Mouse (Mus musculus): ENCODE measurements around the gene Itsn2.
"Not testable (repeated sequence)": the region's sequence is repeated elsewhere in the genome, so short reads cannot be mapped to it uniquely, and the experiment has no call there.

Gene Itsn2

DNA sequence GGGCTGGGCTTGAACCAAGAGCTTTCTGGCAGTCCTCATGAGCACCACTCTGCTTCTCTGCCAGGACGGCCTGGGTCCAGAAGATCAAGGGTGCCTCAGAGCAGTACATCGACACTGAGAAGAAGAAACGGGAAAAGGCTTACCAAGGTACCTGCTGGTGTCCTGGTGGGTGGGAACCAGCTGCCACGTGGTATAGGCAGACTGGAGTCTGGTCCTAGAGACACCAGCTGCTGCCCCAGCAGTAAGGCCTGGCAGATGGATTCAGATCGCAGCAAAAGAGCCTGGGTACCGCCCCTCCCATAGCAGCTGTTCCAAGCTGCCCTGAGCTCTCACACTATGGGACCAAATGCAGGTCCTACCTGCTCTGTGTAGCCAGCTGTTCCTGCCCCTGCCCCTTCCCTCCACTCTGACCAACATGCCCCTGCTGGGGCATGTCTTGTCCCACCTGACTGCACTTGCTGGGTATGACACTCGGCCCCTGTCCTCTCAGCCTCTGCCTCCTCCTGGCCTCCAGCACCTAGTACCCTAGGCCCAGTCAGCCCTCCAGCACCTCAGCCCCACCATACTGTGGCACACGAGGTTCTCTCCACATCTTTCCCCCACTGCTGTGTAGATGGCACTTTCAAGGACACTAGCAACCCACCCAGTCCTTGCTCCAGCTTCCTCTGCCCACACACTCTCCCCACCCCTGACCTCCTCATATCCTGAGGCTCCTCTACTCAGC, 116.6 kb downstream of the Itsn2 start:
- no peak for DNase-seq (ENCODE audit: low spot score)

DNA sequence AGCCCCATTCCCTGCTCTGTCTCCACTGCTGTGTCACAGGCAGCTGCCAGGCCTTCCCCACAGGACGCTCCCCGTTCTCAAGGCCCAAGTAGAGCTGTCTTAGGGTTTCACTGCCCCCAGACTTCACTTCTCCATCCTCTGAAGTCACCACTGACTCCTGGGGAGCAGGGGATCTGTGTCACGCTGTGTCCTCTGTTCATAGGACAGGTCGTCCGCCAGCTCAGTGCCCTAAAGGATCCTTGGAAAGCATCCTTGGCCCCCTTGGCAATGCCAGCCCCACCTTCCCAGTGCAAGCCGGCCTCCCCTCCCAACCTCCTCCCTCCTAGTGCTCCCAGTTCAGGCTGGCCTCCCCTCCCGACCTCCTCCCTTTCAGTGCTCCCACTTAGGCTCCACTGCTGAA, 117.5 kb downstream of the Itsn2 start:
- no peak for DNase-seq (ENCODE audit: low spot score)

DNA sequence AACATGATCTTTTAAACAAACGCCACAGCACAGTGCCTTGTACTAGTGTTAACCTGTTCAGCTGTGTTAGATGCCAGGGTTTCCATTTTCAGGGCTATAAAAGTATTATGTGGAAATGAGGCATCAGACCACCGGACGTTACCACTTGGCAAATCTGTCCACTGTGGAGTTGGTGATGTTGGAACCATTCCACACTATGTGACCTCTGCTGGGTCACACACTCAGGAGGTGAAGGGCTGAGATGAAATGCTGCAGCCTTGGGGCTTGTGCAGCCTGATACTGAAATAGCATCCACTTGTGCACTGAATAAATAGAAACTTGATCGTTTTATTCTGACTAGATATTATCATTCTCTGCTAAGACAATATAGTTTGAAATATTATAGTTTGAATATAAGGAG, 120.9 kb downstream of the Itsn2 start:
- no peak for DNase-seq (ENCODE audit: low spot score)

DNA sequence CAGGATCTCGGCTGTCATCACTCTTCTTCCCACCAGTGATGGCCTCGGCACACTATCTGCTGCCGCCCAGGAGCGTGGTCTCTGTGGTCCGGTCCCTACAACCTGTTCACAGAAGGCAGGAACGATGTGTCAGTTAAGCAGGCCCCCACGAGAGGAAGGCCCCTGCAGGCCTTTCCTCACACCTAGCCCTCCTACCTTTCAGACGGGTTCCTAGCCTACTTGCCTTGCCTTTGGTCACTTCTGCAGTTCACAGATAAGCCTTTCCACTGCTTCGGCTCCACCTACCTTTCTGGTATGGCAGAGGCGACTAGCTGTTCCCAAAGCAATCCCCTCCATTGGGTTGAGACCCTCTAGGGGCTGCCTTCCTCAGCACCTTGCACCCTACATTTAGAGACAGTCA, 123.2 kb downstream of the Itsn2 start:
- no peak for DNase-seq (ENCODE audit: low spot score)

DNA sequence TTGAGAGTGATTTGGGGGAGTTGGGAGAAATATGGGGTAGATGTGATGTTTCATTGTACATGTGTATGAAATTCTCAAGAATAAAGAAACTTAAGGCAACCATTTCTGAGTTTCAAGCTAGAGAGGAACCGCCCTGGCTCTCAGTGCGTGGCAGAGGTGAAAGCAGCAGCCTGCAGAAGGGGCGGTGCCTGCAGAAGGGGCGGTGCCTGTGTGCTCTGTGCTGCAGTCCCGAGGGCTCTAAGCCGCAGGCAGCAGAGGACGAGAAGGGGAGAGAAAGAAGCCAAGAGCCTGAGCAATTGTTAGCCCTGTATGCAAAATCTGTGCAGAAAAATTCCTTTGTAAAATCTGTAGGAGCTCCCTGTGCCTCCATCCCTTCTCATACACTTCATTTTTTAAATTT, 125.0 kb downstream of the Itsn2 start:
- DNase-seq (ENCODE audit: low spot score): no peak

DNA sequence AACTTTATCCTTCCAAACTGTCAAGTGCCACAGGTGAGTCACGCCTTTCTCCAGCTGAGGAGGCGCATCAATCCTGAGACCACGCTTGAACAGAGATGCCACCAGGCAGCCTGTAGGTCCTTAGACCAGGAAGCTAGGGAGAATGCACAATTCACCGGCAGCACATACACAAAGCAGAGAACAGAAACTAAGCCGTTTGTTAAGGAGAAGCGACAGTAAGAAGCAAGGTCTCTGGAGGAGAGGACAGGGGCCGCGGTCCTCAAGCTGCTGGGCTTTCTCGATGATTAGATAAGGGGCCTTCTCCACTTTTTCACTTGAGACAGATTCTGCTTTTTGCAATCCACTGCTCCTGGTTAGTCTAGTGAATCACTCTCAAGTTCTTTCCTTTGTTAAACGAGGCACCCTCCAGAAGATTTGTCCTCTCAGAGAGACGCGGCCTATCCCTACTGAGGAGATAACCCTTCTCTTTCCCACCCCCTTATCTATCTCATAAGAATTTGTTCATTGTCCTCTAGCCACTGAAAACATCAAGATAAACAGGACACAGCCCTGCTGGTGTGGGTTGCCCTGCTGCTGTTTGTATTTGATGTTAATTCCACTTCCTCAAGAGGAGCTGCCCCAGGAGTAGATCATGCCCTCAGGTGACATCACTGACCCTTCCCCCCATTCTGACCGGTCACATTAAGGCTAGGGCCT, 126.8 kb downstream of the Itsn2 start:
- DNase-seq (ENCODE audit: low spot score): no peak

DNA sequence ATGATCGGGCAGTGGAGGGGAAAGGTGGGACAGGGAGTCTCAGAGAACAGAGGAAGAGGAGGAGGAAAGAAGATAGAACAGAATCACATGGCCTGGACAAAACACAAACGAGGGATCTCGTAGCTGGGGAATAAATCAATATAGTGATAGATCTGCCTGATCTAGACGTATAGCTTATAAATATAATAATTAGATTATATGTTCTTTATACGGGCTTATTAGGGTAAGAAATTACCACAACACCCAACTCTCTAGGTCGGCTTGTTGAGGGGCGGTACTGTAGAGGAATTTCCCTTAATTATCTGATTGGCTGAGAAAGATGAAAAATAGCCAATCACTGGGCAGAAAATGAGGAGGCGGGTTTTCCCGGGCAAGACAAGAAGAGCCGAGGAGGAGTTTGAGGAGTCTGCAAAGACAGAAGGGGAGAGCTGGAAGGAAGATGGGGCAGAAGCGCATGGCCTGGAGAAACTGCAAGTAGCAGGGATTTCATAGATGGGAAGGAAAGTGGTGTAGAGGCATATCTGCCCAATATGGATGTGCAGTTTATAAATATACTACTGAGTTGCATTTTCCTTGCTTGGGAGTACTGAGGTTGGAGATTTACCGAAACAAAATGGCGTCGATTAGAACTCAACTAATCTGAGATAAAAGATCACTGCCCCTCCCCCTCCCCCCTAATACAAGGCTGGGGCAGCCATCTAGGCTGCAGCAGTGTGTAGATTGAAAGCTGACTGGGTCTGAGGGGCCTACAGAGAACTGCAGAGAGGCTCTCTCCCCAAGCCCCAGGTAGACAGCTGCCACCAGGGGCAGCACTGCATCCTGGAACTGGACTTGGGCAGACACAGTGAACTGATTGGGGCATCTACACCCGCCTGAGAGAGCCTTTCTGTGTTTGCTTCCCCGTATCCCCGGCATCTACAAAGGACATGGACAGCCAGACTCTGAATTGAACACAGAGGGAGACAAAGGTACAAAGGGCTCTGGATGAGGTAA, 127.6 kb downstream of the Itsn2 start:
- no peak for DNase-seq (ENCODE audit: low spot score)

DNA sequence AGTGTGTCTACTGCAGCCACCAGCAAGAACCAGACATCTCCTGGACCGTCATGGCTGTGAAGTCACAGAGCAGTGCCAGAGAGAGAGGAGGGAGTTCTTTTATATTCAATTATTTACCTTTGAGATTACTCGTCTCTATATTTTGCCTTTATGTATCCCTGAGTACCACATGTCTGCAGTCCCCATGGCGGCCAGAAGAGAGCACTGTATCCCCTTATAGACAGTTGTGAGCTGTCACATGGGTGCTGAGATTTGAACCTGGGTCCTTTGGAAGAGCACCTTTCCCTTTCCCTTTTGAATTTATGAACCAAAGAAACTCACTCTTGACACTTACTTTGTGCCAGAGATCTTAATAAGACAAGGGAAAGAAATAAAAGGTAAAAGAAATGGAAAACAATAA, 136.7 kb downstream of the Itsn2 start:
- no peak for DNase-seq (ENCODE audit: low spot score)

DNA sequence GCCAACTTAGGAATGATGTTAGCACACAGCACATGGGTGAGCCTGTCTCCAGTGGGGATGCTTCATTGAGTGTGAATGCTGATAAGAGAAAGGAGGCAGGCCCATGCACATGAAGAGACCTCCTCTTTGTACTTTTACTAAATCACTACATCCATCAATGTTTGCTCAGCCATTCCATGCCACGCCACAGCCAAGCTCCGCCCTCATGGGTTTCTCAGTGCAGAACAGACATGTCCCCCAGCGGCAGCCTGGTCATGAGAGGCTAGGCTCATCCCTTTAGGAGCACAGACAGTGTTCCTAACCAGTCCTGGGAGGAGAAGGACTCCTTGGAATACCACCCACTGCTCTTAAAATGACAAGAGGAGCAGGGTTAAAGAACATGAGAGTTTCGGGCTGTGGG, 139.2 kb downstream of the Itsn2 start:
- DNase-seq (ENCODE audit: low spot score): no peak

DNA sequence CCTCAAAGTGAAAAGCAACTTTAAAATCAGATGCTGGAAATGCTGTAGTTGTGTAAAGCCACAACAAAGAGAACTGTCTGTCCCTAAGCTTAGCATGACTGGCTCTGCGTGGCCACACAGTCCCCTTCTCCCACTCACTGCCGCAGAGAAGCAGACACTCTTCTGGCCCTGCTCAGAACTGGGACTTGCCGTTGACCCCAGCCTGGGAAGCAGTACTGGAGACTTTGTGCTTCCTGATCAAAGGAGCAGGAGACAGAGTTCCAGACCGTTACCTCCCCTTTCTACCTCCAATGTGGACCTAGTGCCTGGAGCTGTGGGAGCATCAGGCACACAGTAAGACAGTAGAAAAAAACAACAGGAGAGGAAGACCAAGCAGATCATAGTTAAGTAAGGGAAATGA, 139.9 kb downstream of the Itsn2 start:
- DNase-seq (ENCODE audit: low spot score): no peak

DNA sequence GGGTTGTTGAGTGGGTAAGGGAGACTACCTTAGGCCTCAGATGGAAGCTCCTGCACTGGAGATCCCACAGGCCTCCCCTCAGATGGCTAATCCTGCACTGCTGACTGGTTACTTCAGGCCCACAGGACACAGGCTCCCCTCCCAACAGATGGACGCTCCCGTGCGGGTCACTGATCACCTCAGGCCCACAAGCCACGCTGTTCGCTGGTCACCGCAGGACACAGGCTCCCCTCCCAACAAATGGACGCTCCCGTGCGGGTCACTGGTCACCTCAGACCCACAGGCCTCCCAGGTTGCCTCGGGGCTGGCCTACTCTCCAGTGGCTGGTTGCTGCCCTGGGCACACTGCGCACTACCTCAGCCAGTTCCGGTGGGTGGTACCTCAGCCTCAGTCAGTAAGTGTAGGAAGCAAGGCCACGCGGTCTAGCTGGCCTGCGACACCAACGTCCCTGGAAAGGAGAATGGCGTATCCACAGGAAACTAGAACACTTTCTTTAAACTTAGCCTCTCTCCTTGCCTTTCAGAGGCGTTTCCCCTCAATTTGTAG, 145.7 kb downstream of the Itsn2 start, which contains the start of gene Fam228a:
Gene Fam228a (minus strand): TSS at position 400 of the 546 bp plus-strand sequence.
- DNase-seq (ENCODE audit: low spot score): no peak

DNA sequence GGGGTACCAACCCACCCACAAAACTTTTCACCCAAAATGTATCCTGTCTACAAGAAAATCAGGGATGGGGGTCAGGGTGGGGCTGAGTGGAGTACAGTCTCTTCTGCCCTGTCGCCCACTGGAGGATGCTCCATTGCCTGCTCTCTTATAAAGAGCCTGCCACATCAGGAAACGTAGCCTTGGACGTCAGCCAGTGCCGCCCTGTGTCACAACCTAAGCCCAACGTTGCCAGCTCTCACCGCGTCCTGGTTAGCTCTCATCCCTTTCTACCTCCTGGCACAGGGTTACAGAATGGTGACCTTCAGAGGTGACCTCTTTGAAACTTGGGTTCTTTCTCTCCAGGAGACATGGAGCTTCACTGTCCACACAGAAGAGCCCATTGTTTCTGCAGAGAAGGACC, 148.4 kb downstream of the Itsn2 start:
- no peak for DNase-seq (ENCODE audit: low spot score)

DNA sequence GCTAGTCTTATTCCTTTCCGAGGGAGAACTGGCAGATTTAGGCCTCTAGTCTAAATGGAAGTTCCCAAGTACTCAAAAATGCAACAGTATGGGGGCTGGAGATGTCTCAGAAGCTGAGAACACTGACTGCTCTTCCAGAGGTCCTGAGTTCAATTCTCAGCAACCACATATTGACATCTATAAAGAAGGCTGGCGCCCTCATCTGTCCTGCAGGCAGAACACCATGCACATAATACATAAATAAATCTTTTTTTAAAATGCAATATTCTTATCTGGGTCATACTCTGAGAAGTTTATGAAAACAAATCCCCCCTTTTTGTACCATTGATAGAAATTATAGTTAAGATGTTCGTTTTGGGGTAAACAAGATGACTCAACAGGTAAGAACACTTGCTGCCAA, 149.7 kb downstream of the Itsn2 start:
- no peak for DNase-seq (ENCODE audit: low spot score)

DNA sequence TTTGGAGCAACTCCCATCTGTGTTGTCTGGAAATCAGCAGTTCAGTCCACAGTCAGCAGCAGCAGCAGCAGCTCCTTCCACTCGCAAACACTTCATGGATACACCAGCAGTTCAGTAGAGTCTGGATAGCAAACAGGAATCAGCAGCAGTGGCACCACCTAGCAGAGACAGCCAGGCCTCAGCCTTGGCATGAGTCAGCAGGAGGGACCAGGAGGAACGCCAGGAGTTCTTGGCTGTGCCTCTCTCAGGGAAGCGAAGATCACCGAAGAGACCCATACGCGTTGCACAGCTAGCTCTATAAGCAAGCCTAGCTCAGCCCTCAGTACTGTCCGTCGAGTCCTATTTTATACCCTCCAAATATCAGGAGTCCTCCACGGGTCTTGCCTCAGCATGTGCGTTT, 152.0 kb downstream of the Itsn2 start:
- DNase-seq (ENCODE audit: low spot score): no peak

DNA sequence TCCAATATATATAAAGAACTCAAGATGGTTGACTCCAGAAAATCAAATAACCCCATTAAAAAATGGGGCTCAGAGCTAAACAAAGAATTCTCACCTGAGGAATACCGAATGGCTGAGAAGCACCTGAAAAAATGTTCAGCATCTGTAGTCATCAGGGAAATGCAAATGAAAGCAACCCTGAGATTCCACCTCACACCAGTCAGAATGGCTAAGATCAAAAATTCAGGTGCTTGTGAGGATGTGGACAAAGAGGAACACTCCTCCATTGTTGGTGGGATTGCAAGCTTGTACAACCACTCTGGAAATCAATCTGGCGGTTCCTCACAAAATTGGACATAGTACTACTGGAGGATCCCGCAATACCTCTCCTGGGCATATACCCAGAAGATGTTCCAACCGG, 162.0 kb downstream of the Itsn2 start:
- not testable (repeated sequence) for DNase-seq (ENCODE audit: low spot score)

DNA sequence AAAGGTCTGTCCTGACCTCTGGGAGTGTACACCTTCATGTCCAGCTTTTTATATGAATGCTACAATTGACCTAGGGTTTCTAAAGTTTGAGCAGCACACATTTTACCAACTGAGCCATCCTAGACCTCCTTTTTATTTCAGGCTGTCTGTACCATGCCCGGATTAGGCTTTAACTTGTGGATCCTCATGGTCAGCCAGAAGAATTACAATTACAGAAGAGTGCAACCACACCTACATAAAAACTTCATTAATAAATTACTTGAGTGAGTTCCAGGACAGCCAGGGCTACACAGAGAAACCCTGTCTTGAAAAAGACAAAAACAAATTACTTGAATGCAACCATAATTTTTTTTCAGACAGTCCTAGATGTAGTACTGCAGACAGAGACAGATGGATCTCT, 164.6 kb downstream of the Itsn2 start:
- no peak for DNase-seq (ENCODE audit: low spot score)
